Mouse (Mus musculus): ENCODE measurements around the gene Ap5z1.

- TF ChIP-seq GATA1 (IDR thresholded peaks at IDR 0.05; ENCODE audit: borderline replicate concordance, low read length) (no peak), FLI1 (IDR thresholded peaks at IDR 0.05; ENCODE audit: low read length) (no peak)
These were observed 19.8 kb downstream of the Ap5z1 start for GRCm38 (mm10) chr5:142483581-142483980.
